12 mouse cellular contexts compared by ENCODE assay signal in genomic region chr17:12588801-12589247, GRCm38 (mm10). TPM values are rescaled to one million over a fixed set of nuclear protein-coding genes. Genes with fewer than 3 reads are reported as not detected.
DNase-seq lines count a peak whose midpoint lies in the region; ATAC-seq and TF ChIP-seq lines count a peak whose summit lies in the region.
"Had no signal": no experiment of that assay in that cellular context is flagged by ENCODE, and none has a peak within 500 bp of the region (broad histone marks: within the 10 kb centered on the region; RNA-seq: fewer than 3 reads in every experiment).

No protein-coding gene starts in this region.

- DNase-seq in testis, postnatal 10 days (ENCODE audit: low spot score), result peak; percentile 49
- no peak for DNase-seq in testis, postnatal 14 days (ENCODE audit: low spot score)
- DNase-seq in layer of hippocampus, postnatal 14 days (ENCODE audit: low spot score in 2 of 2), result no peak
- no peak for DNase-seq in thymus, adult 2 months
- DNase-seq: adrenal gland, adult 8-10 months had no signal

- 42% methylated on average over 9 of the region's 9 CpGs for WGBS in hindbrain, embryonic 15.5 days
- WGBS in hindbrain, embryonic 12.5 days, result 57% methylated on average over 9 of the region's 9 CpGs
- 21% methylated on average over 9 of the region's 9 CpGs for WGBS in kidney, embryonic 16.5 days
- WGBS in thymus, adult 2 months, result 90% methylated on average over 9 of the region's 9 CpGs

- peak; percentile 69; the same call in 1 of the 2 replicates for ATAC-seq in hindbrain, embryonic 15.5 days (ENCODE audit: low FRiP score, low read depth)
- no peak for ATAC-seq in hindbrain, embryonic 12.5 days (ENCODE audit: low FRiP score)
- ATAC-seq in kidney, embryonic 16.5 days (ENCODE audit: low FRiP score, low TSS enrichment), result peak; percentile 81
- ATAC-seq: midbrain, embryonic 15.5 days had no signal

- H3K4me1 ChIP-seq in hindbrain, embryonic 15.5 days (replicated peaks), result peaks cover 8% of the 10 kb centered on the region
- H3K4me1 ChIP-seq in hindbrain, embryonic 12.5 days, result peaks cover 4% of the 10 kb centered on the region; the same call in 1 of the 2 replicates
- peaks cover 18% of the 10 kb centered on the region for H3K4me1 ChIP-seq in kidney, embryonic 16.5 days (ENCODE audit: insufficient read depth, low read length)
- no peaks in the 10 kb centered on the region for H3K4me1 ChIP-seq in thymus, adult 2 months (replicated peaks; ENCODE audit: control insufficient read depth, insufficient read depth, low read length)

- no peak overlapping the region for H3K9ac ChIP-seq in hindbrain, embryonic 15.5 days
- no peak overlapping the region for H3K9ac ChIP-seq in hindbrain, embryonic 12.5 days
- no peak overlapping the region for H3K9ac ChIP-seq in kidney, embryonic 16.5 days (replicated peaks; ENCODE audit: low read length)
- H3K9ac ChIP-seq: heart, embryonic 12.5 days; midbrain, embryonic 15.5 days had no signal

- H3K27me3 ChIP-seq in hindbrain, embryonic 15.5 days, result no peaks in the 10 kb centered on the region
- H3K27me3 ChIP-seq in hindbrain, embryonic 12.5 days, result 0 out of 2 replicates have a peak, but pooled peaks cover 3% of the 10 kb centered on the region
- H3K27me3 ChIP-seq in kidney, embryonic 16.5 days (ENCODE audit: insufficient read depth, low read length), result no peaks in the 10 kb centered on the region
- H3K27me3 ChIP-seq in thymus, adult 2 months (ENCODE audit: control insufficient read depth, insufficient read depth, low read length), result no peaks in the 10 kb centered on the region
- H3K27me3 ChIP-seq: midbrain, embryonic 15.5 days had no signal

- H3K4me3 ChIP-seq in hindbrain, embryonic 15.5 days, result no peak overlapping the region
- H3K4me3 ChIP-seq in hindbrain, embryonic 12.5 days, result no peak overlapping the region
- H3K4me3 ChIP-seq in kidney, embryonic 16.5 days (ENCODE audit: low read length), result no peak overlapping the region
- no peak overlapping the region for H3K4me3 ChIP-seq in thymus, adult 2 months (ENCODE audit: control insufficient read depth, insufficient read depth, low read length)
- H3K4me3 ChIP-seq: heart, embryonic 12.5 days; midbrain, embryonic 15.5 days had no signal

- no peak overlapping the region for H3K27ac ChIP-seq in hindbrain, embryonic 15.5 days (replicated peaks)
- no peak overlapping the region for H3K27ac ChIP-seq in hindbrain, embryonic 12.5 days
- peak overlapping the region; percentile 58; the same call in 1 of the 2 replicates for H3K27ac ChIP-seq in kidney, embryonic 16.5 days (ENCODE audit: low read length)
- no peak overlapping the region for H3K27ac ChIP-seq in thymus, adult 2 months (ENCODE audit: control insufficient read depth, insufficient read depth, low read length)
- H3K27ac ChIP-seq: midbrain, embryonic 15.5 days had no signal

- no peak for TF ChIP-seq CTCF in thymus, adult 2 months (IDR thresholded peaks at IDR 0.05; ENCODE audit: borderline replicate concordance, control insufficient read depth, extremely low read depth, insufficient read depth, low read length, poor library complexity)

- no peak for TF ChIP-seq POLR2A in thymus, adult 2 months (IDR thresholded peaks at IDR 0.05; ENCODE audit: control insufficient read depth, extremely low read depth, insufficient read depth, low read length, poor library complexity)

- H3K9me3 ChIP-seq in hindbrain, embryonic 15.5 days, result no peaks in the 10 kb centered on the region
- H3K9me3 ChIP-seq in hindbrain, embryonic 12.5 days (replicated peaks), result no peaks in the 10 kb centered on the region
- peaks cover 6% of the 10 kb centered on the region for H3K9me3 ChIP-seq in kidney, embryonic 16.5 days (ENCODE audit: low read length)
- H3K9me3 ChIP-seq: midbrain, embryonic 15.5 days had no signal

- no peaks in the 10 kb centered on the region for H3K36me3 ChIP-seq in hindbrain, embryonic 15.5 days
- H3K36me3 ChIP-seq in hindbrain, embryonic 12.5 days, result no peaks in the 10 kb centered on the region
- no peaks in the 10 kb centered on the region for H3K36me3 ChIP-seq in kidney, embryonic 16.5 days (ENCODE audit: insufficient read depth, low read length)
- H3K36me3 ChIP-seq in thymus, adult 2 months (ENCODE audit: control insufficient read depth, insufficient read depth, low read length), result no peaks in the 10 kb centered on the region
- H3K36me3 ChIP-seq: G1E; heart, embryonic 12.5 days; midbrain, embryonic 15.5 days had no signal

- no peak overlapping the region for H3K4me2 ChIP-seq in hindbrain, embryonic 15.5 days
- no peak overlapping the region for H3K4me2 ChIP-seq in hindbrain, embryonic 12.5 days (replicated peaks)
- H3K4me2 ChIP-seq in kidney, embryonic 16.5 days (replicated peaks; ENCODE audit: low read depth, low read length), result no peak overlapping the region
- H3K4me2 ChIP-seq: heart, embryonic 12.5 days; midbrain, embryonic 15.5 days had no signal

RNA-seq across cellular contexts. Expression of gene Slc22a2, which starts 4.9 kb away (rescaled TPM):
- 1.5 and 2.8 TPM in 2 replicates for polyA plus RNA-seq in hindbrain, embryonic 15.5 days (2015; fragmentation: Nextera tagmentation; extraction: Ambion mirVana)
- polyA plus RNA-seq in hindbrain, embryonic 12.5 days (2016; fragmentation: Nextera tagmentation; extraction: Ambion mirVana), result 0.13 TPM in 1 of 2 replicates, not detected in the other
- polyA plus RNA-seq in kidney, embryonic 16.5 days (2015; fragmentation: Nextera tagmentation; extraction: Ambion mirVana), result 21.4 and 25.4 TPM in 2 replicates
- under 1 TPM; 0.38 to 0.48 TPM for total RNA-seq in layer of hippocampus, postnatal 14 days (2021)
- polyA plus RNA-seq in thymus, adult 2 months (2012; rRNA removed), result 0.38 and 0.54 TPM in 2 replicates
- total RNA-seq: G1E; liver, adult 2 months had no signal
- polyA plus RNA-seq: G1E; heart, embryonic 12.5 days; liver, adult 2 months had no signal
